Mouse (Mus musculus) cortical plate, adult 2 months (tissue): Measurements from ENCODE around the gene Ufc1. TPM values are rescaled to one million over a fixed set of nuclear protein-coding genes. Genes with fewer than 3 reads are reported as not detected.

ENCODE experiments used
- H3K27ac ChIP-seq: fragments of 200-500 bp; 2 replicates; pipeline ENCODE4 v1.5.1; 2012; ENCODE audit warnings: low read length, control low read depth, inconsistent platforms; ENCODE audit not compliant: insufficient read depth
- H3K4me1 ChIP-seq: fragments of 200-500 bp; 2 replicates; pipeline ENCODE4 v1.6.1; 2011; ENCODE audit warnings: low read length; ENCODE audit not compliant: control insufficient read depth, insufficient read depth
- H3K4me3 ChIP-seq: fragments of 200-500 bp; 2 replicates; pipeline ENCODE4 v1.5.1; 2011; ENCODE audit warnings: mild to moderate bottlenecking, low read length, control low read depth; ENCODE audit not compliant: insufficient read depth
- CTCF ChIP-seq: fragments of 200-500 bp; IDR thresholded peaks from 2 replicates; pipeline ENCODE4 v1.5.1; 2011; ENCODE audit warnings: mild to moderate bottlenecking, control low read depth, low read length; ENCODE audit not compliant: insufficient read depth; ENCODE audit errors: extremely low read depth
- POLR2A ChIP-seq: fragments of 200-500 bp; IDR thresholded peaks from 2 replicates; pipeline ENCODE4 v1.6.1; 2011; ENCODE audit warnings: mild to moderate bottlenecking, low read length, control low read depth; ENCODE audit not compliant: insufficient read depth; ENCODE audit errors: extremely low read depth
- polyA plus RNA-seq: library from polyadenylated mRNA; depleted of rRNA; stranded (reverse); fragments of >200 nt; gene quantifications from 2 replicates; pipeline ENCODE4 v1.2.3, GENCODE M21; 2012; rRNA removed

The Ufc1 gene
- polyA plus RNA-seq, 1 experiment, result 93.9 TPM

DNA sequence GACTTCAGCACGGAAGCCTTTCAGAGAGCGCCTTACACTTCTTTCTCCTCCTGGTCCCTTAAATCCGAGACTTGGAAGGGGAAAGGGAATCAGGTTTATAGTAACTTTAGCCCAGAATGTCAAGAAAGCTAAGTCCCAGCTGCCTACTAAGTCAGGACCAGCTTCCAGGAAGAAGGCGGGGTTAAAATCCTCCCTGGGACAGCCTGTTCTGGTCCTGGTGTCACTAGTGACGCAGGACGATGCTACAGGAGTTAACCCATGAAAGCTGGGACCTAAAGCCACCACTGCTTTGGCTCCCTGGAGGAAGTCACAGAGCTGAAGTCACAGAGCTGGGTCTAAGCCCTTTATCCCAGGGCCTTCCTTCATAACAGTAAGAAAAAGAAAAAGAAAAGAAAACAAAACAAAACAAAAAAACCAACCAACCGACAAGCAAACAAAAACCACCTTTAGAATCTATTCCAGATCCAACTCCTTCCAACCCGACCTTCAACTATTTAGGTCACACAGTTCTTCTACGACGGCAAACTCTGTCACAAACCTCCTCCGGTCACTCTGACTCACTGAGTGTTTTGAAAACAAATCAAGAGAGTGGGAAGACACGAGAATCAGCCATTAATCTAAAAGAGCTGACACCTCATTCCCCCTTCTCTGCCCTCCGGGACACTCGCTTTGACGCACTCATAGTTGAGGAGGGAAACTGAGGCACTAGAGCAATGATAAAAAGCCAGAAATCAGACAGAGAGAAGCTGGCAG lies 54.7 kb downstream of the Ufc1 start:
- no peak overlapping the region for H3K4me3 ChIP-seq
- TF ChIP-seq POLR2A (no peak), CTCF (no peak)
- H3K27ac ChIP-seq, result no peak overlapping the region
- peaks cover 2% of the 10 kb centered on the region; the same call in 1 of the 2 replicates for H3K4me1 ChIP-seq

Other genes starting within 250 kb of the Ufc1 start
- gene Fcgr3, start 230.1 kb downstream of the Ufc1 start, polyA plus RNA-seq, result 20.6 and 21.1 TPM in 2 replicates
- 2.7 and 4.5 TPM in 2 replicates for gene Cfap126, start 181.1 kb downstream of the Ufc1 start, polyA plus RNA-seq
- 219 and 242 TPM in 2 replicates for gene Sdhc, start 144.4 kb downstream of the Ufc1 start, polyA plus RNA-seq
- 0.13 and 0.19 TPM in 2 replicates for gene Mpz, start 144.3 kb downstream of the Ufc1 start, polyA plus RNA-seq
- gene Pcp4l1, start 98.8 kb downstream of the Ufc1 start, polyA plus RNA-seq, result 109 and 168 TPM in 2 replicates
- gene Nr1i3, start 81.1 kb downstream of the Ufc1 start, polyA plus RNA-seq, result 0.11 and 0.15 TPM in 2 replicates
- 82.2 and 94.6 TPM in 2 replicates for gene Tomm40l, start 72.5 kb downstream of the Ufc1 start, polyA plus RNA-seq
- gene Apoa2, start 70.0 kb downstream of the Ufc1 start, polyA plus RNA-seq, result 2.8 and 3.0 TPM in 2 replicates
- 35.9 and 40.7 TPM in 2 replicates for gene Fcer1g, start 60.7 kb downstream of the Ufc1 start, polyA plus RNA-seq
- 14.4 and 20.1 TPM in 2 replicates for gene Adamts4, start 44.6 kb downstream of the Ufc1 start, polyA plus RNA-seq
- 202 and 215 TPM in 2 replicates for gene Ndufs2, start 43.6 kb downstream of the Ufc1 start, polyA plus RNA-seq
- gene B4galt3, start 24.7 kb downstream of the Ufc1 start, polyA plus RNA-seq, result 73.7 and 74.1 TPM in 2 replicates
- gene Ppox, start 13.8 kb downstream of the Ufc1 start, polyA plus RNA-seq, result 72.1 and 76.9 TPM in 2 replicates
- gene Usp21, start 7.0 kb downstream of the Ufc1 start, polyA plus RNA-seq, result 70.2 TPM in 2 replicates
- 45.0 and 50.2 TPM in 2 replicates for gene Dedd, start 34.1 kb upstream of the Ufc1 start, polyA plus RNA-seq
- 71.3 and 77.3 TPM in 2 replicates for gene Nit1, start 50.6 kb upstream of the Ufc1 start, polyA plus RNA-seq
- 138 and 141 TPM in 2 replicates for gene Pfdn2, start 50.6 kb upstream of the Ufc1 start, polyA plus RNA-seq
- gene Klhdc9, start 65.8 kb upstream of the Ufc1 start, polyA plus RNA-seq, result 8.8 and 10.4 TPM in 2 replicates
- 3.2 and 3.8 TPM in 2 replicates for gene Nectin4, start 75.1 kb upstream of the Ufc1 start, polyA plus RNA-seq
- 1.6 and 2.1 TPM in 2 replicates for gene Arhgap30, start 93.9 kb upstream of the Ufc1 start, polyA plus RNA-seq
- 99.2 and 102 TPM in 2 replicates for gene Usf1, start 116.3 kb upstream of the Ufc1 start, polyA plus RNA-seq
- 2.1 TPM in 2 replicates for gene Tstd1, start 123.8 kb upstream of the Ufc1 start, polyA plus RNA-seq
- gene F11r, start 142.5 kb upstream of the Ufc1 start, polyA plus RNA-seq, result 8.0 and 9.0 TPM in 2 replicates
- 5.4 and 7.9 TPM in 2 replicates for gene Alyref2, start 208.5 kb upstream of the Ufc1 start, polyA plus RNA-seq
- gene Itln1, start 240.3 kb upstream of the Ufc1 start, polyA plus RNA-seq, result not detected in 2 replicates